Mouse (Mus musculus): ENCODE measurements around the gene Mat2a. TPM values are rescaled to one million over a fixed set of nuclear protein-coding genes. Genes with fewer than 3 reads are reported as not detected.

Mat2a gene
- polyA plus RNA-seq, 1 experiment, result 85.8 TPM

DNA sequence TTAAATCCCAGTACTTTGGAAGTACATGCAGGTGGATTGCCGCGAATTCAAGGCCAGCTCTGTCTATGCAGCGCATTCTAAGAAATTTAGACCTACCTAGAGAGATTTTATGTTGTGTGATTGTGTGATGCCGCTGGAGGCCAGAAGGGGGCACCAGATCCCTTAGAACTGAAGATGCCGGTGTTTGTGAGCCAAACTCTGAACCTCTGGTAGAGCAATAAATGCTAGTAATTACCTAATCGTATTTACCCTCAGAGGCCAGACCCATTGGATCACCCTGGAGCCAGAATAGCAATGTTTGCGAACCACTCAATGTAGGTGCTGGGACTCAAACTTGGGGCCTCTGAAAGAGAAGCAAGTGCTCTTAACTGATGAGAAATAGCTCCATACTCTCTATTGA, 37.5 kb downstream of the Mat2a start:
- Histone ChIP-seq H3K4me3 (replicated peaks; ENCODE audit: control insufficient read depth, low read depth, low read length) (no peak overlapping the region), H3K27ac (ENCODE audit: control insufficient read depth, insufficient read depth, low read depth, low read length, poor library complexity) (no peak overlapping the region), H3K4me1 (ENCODE audit: control insufficient read depth, insufficient read depth, low read length) (no peaks in the 10 kb centered on the region)
- TF ChIP-seq CTCF (IDR thresholded peaks at IDR 0.05; ENCODE audit: control insufficient read depth, insufficient read depth, low read length) (peak; percentile 86), POLR2A (IDR thresholded peaks at IDR 0.05; ENCODE audit: borderline replicate concordance, control insufficient read depth, low read depth, low read length) (no peak)
- WGBS, result 16% methylated on average over 7 of the region's 7 CpGs

- Histone ChIP-seq H3K4me3 (replicated peaks; ENCODE audit: control insufficient read depth, low read depth, low read length) (no peak overlapping the region), H3K27ac (ENCODE audit: control insufficient read depth, insufficient read depth, low read depth, low read length, poor library complexity) (no peak overlapping the region), H3K4me1 (ENCODE audit: control insufficient read depth, insufficient read depth, low read length) (no peaks in the 10 kb centered on the region)
- 85% methylated on average over 2 of the region's 2 CpGs for WGBS
- TF ChIP-seq POLR2A (IDR thresholded peaks at IDR 0.05; ENCODE audit: borderline replicate concordance, control insufficient read depth, low read depth, low read length) (no peak), CTCF (IDR thresholded peaks at IDR 0.05; ENCODE audit: control insufficient read depth, insufficient read depth, low read length) (no peak)
Measured at GRCm38 (mm10) chr6:72399967-72400366, 39.4 kb downstream of the Mat2a start.

DNA sequence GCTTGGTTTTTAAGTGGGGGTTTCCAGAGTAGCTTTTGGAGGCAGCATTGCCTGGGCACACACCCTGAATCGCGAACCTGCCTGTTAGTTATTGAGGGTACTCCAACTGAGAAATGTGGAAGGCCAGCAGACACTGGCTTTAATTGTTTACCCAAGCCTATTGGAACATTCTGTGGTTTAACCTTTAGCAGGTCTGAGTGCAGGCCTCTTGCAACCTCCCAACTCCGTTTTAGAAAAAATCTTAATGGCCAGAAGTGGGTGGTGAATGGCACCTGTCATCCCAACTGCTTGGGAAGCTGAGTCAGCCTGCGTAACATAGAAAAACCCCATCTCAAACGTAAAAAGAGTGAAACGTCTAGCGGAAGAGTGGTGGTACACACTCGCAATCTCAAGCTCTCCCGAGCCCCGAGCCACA, 42.5 kb downstream of the Mat2a start:
- Histone ChIP-seq H3K27ac (ENCODE audit: control insufficient read depth, insufficient read depth, low read depth, low read length, poor library complexity) (no peak overlapping the region), H3K4me1 (ENCODE audit: control insufficient read depth, insufficient read depth, low read length) (peaks cover 2% of the 10 kb centered on the region), H3K4me3 (replicated peaks; ENCODE audit: control insufficient read depth, low read depth, low read length) (no peak overlapping the region)
- 75% methylated on average over 10 of the region's 10 CpGs for WGBS
- TF ChIP-seq POLR2A (IDR thresholded peaks at IDR 0.05; ENCODE audit: borderline replicate concordance, control insufficient read depth, low read depth, low read length) (no peak), CTCF (IDR thresholded peaks at IDR 0.05; ENCODE audit: control insufficient read depth, insufficient read depth, low read length) (no peak)

DNA sequence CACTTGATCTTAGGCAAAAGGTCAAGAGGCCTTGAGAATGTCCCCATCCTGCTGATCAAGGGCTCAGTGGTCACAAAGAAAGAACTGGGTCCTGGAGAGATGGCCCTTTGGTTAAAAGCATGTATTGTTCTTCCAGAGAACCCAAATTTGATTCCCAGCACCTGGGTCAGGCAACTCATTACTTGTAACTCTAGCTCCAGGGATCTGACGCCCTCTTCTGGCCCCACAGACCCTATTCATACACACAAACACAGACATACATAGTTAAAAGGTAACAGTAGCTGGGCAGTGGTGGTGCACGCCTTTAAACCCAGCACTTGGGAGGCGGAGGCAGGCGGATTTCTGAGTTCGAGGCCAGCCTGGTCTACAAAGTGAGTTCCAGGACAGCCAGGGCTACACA, 47.0 kb downstream of the Mat2a start:
- TF ChIP-seq CTCF (IDR thresholded peaks at IDR 0.05; ENCODE audit: control insufficient read depth, insufficient read depth, low read length), result no peak
- no peak for TF ChIP-seq POLR2A (IDR thresholded peaks at IDR 0.05; ENCODE audit: borderline replicate concordance, control insufficient read depth, low read depth, low read length)
- Histone ChIP-seq H3K4me1 (ENCODE audit: control insufficient read depth, insufficient read depth, low read length) (peaks cover 6% of the 10 kb centered on the region), H3K4me3 (replicated peaks; ENCODE audit: control insufficient read depth, low read depth, low read length) (no peak overlapping the region), H3K27ac (ENCODE audit: control insufficient read depth, insufficient read depth, low read depth, low read length, poor library complexity) (no peak overlapping the region)
- 87% methylated on average over 5 of the region's 5 CpGs for WGBS

DNA sequence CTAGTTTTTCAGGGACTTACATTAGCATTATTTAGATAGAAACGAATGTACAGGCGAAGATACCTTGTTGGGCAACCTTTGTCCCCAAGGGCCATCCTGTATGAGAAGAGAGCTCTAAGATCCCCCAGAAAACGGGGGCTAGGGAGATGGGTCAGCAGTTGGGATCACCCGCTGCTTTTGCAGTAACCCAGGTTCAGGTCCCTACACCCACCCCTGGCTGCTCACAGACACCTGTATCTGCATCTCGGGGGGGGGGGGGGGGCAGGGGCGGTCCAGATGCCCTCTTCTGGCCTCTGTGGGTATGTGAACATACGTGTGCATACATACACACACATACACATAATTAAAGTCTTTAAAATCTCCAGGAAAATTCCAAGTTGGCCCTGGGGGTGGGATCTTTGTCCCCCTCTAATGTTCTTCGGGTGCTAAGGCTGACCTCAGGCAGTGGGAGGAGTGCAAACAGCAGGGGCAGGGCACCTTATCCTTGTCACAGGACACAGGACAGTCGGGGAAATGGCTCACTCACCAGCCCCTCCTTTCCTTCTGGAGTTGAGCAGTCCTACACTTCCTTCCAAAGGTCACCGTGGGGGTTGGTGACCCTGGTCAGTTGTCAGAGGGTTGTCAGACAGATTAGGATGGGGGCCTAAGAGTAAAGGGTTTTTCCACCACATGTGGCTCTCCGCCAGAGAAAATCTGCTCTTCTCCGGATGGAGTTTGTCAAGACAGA, 48.4 kb downstream of the Mat2a start:
- TF ChIP-seq POLR2A (IDR thresholded peaks at IDR 0.05; ENCODE audit: borderline replicate concordance, control insufficient read depth, low read depth, low read length), result no peak
- no peak for TF ChIP-seq CTCF (IDR thresholded peaks at IDR 0.05; ENCODE audit: control insufficient read depth, insufficient read depth, low read length)
- peaks cover 6% of the 10 kb centered on the region for H3K4me1 ChIP-seq (ENCODE audit: control insufficient read depth, insufficient read depth, low read length)
- H3K27ac ChIP-seq (ENCODE audit: control insufficient read depth, insufficient read depth, low read depth, low read length, poor library complexity), result peak overlapping the region; percentile 99
- 18% methylated on average over 12 of the region's 12 CpGs for WGBS
- peak overlapping the region; percentile 93 for H3K4me3 ChIP-seq (replicated peaks; ENCODE audit: control insufficient read depth, low read depth, low read length)

DNA sequence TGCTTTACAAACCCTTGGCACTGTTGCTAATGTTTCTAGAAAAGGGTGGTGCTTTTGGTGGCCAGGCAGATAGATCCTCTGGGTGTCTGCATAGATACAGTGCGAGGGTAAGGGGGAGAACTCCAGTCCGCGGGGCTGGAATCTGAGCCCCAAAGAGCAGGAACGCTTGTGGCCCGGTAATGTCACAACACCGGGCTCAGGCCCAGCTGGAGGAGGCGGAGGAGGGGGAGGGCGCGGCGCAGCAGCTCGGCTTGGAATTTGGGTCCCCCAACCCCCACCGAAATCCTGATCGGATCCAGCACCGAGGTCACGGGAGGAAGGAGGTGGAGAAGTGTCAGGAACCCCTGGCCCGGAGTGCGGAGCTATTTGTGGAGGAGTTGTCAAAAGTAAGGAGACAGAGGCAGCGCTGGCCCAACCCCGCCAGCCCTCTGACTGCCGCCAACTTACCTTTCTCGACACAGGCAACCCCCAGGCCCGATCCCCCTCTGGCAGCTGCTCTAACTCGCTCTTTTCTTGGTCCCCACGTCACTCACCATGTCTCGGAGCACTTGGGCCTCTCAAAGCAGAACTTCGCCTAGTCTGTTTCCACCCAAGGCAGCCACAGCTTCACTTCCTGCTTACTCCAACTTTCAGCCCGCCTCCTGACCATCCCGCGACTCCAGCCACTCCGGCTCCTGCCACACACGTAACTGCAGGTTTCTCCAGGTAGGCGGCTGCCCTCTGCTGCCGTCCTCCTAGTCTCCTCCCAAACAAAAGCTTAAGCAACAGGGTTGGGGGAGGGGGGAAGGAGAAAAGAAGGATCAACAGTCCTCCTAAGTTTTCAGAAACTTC, 49.2 kb downstream of the Mat2a start, which contains the start of gene Vamp8:
Vamp8 (minus strand) TSS at position 763 of the 831 bp plus-strand sequence.
- TF ChIP-seq CTCF (IDR thresholded peaks at IDR 0.05; ENCODE audit: control insufficient read depth, insufficient read depth, low read length) (peak; percentile 17; the same call in 1 of the 2 replicates), POLR2A (IDR thresholded peaks at IDR 0.05; ENCODE audit: borderline replicate concordance, control insufficient read depth, low read depth, low read length) (peak; percentile 81)
- Histone ChIP-seq H3K4me1 (ENCODE audit: control insufficient read depth, insufficient read depth, low read length) (peaks cover 6% of the 10 kb centered on the region), H3K4me3 (replicated peaks; ENCODE audit: control insufficient read depth, low read depth, low read length) (peak within 1 kb of the TSS; percentile 93), H3K27ac (ENCODE audit: control insufficient read depth, insufficient read depth, low read depth, low read length, poor library complexity) (peak within 1 kb of the TSS; percentile 99)
- WGBS, result under 1% methylated on average over 33 of the region's 33 CpGs

DNA sequence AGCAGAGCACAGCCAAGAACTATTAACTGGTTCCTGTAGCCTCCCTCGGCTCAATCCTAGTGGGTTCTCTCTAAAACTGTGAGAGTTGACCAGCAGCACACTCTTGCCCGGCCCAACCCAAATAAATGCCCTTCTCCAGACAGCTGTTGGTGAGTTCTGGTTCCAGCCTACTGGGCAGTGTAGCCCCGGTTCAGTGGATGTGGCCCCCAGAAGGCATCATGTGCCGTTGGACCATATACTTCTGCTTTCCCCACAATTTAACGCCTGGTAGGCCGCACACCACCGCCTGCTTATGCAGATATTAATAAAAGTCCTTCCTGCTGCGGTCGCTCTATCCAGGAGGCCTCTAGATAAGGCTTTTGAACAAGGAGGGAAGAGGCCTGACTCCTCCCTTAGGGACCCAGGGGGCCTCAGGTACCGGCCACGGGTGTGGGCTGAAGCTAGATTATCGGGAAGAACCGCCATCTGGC, 49.9 kb downstream of the Mat2a start:
- H3K4me3 ChIP-seq (replicated peaks; ENCODE audit: control insufficient read depth, low read depth, low read length), result peak overlapping the region; percentile 93
- H3K27ac ChIP-seq (ENCODE audit: control insufficient read depth, insufficient read depth, low read depth, low read length, poor library complexity), result peak overlapping the region; percentile 99
- H3K4me1 ChIP-seq (ENCODE audit: control insufficient read depth, insufficient read depth, low read length), result peaks cover 6% of the 10 kb centered on the region
- TF ChIP-seq POLR2A (IDR thresholded peaks at IDR 0.05; ENCODE audit: borderline replicate concordance, control insufficient read depth, low read depth, low read length) (no peak; the same call in 1 of the 2 replicates), CTCF (IDR thresholded peaks at IDR 0.05; ENCODE audit: control insufficient read depth, insufficient read depth, low read length) (no peak)
- under 1% methylated on average over 13 of the region's 13 CpGs for WGBS

DNA sequence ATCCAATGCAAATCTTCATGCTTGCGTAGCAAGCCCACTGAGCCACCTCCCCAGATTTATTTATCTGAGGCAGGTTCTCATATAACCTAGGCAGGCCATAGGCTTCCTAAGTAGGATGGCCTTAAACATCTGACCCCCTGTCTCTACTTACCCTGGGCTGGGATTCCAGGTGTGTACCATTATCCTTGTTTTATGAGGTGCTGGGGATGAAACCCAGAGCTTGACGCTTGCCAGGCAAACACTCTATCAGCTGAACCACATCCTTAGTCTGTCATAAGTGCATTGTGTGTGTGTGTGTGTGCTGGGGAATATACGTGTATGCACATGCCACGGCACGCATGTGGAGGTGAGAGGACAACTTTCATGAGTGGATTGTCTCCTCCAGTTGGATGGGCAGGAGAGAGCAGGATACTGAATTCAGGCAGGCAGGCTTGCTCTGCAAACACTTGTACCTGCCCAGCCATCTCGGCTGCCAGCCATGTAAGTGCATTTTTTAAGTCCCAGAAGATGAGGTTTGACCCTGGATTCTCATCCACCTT, 50.5 kb downstream of the Mat2a start:
- peak overlapping the region; percentile 93 for H3K4me3 ChIP-seq (replicated peaks; ENCODE audit: control insufficient read depth, low read depth, low read length)

More for the DNA sequence above, 50.5 kb downstream of the Mat2a start:
- Histone ChIP-seq H3K27ac (ENCODE audit: control insufficient read depth, insufficient read depth, low read depth, low read length, poor library complexity) (peak overlapping the region; percentile 99), H3K4me1 (ENCODE audit: control insufficient read depth, insufficient read depth, low read length) (peaks cover 4% of the 10 kb centered on the region)
- 39% methylated on average over 6 of the region's 6 CpGs for WGBS
- TF ChIP-seq CTCF (IDR thresholded peaks at IDR 0.05; ENCODE audit: control insufficient read depth, insufficient read depth, low read length) (no peak), POLR2A (IDR thresholded peaks at IDR 0.05; ENCODE audit: borderline replicate concordance, control insufficient read depth, low read depth, low read length) (no peak)

Data from bone marrow, adult 2 months (tissue).